ENCODE assay signal across 19 mouse cellular contexts in the genomic region with DNA sequence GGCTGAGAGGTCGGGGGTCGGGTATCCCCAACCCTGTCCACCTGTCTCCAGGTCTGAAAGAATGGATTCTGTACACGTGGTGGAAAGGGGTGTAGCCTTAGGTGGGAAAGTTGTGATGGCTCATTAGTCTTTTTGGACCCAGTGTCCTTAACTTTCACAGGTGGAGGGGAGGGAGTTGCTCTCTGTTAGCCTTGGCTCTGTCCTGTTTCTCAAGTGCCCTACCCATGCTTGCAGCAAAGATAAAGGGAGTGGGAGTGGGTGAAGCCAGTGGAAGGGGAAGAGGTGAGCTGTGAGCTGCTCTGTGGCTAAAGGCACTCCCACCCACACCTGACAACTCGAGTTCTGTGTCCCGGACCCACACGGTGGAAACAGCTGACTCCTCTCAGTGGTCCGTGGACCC. TPM values are rescaled to one million over a fixed set of nuclear protein-coding genes. Genes with fewer than 3 reads are reported as not detected.
"Had no signal": no experiment of that assay in that cellular context is flagged by ENCODE, and none has a peak within 500 bp of the region (broad histone marks: within the 10 kb centered on the region; RNA-seq: fewer than 3 reads in every experiment).

No protein-coding gene starts in this region.

- H3K36me3 ChIP-seq: liver, embryonic 13.5 days; liver, embryonic 15.5 days; midbrain, embryonic 13.5 days; midbrain, embryonic 15.5 days; neural tube, embryonic 13.5 days had no signal

- H3K4me2 ChIP-seq: liver, embryonic 13.5 days; liver, embryonic 15.5 days; lung, embryonic 14.5 days; midbrain, embryonic 11.5 days; midbrain, embryonic 13.5 days had no signal

- DNase-seq: liver, embryonic 13.5 days; lung, embryonic 14.5 days; lung, postnatal 10 days; lung, postnatal 36 days; right cerebral cortex, postnatal 14 days; thymus, adult 2 months; thymus, postnatal 25 days; thymus, postnatal 4 days had no signal

- H3K27me3 ChIP-seq: midbrain, embryonic 15.5 days had no signal

- H3K27ac ChIP-seq: liver, embryonic 13.5 days; liver, embryonic 15.5 days; macrophage; midbrain, embryonic 13.5 days; midbrain, embryonic 15.5 days; neural tube, embryonic 13.5 days had no signal

- H3K4me3 ChIP-seq: liver, embryonic 13.5 days; liver, embryonic 15.5 days; megakaryocyte, embryonic 14.5 days; midbrain, embryonic 13.5 days; midbrain, embryonic 15.5 days; neural tube, embryonic 13.5 days had no signal

- ATAC-seq: liver, postnatal 0 days; midbrain, embryonic 15.5 days had no signal

- H3K9ac ChIP-seq: liver, embryonic 13.5 days; liver, embryonic 15.5 days; liver, postnatal 0 days; lung, embryonic 14.5 days; midbrain, embryonic 13.5 days; midbrain, embryonic 15.5 days; neural tube, embryonic 13.5 days had no signal

- H3K9me3 ChIP-seq: liver, embryonic 13.5 days; liver, embryonic 15.5 days; megakaryocyte, embryonic 14.5 days; midbrain, embryonic 13.5 days; midbrain, embryonic 15.5 days; neural tube, embryonic 13.5 days had no signal

RNA-seq across cellular contexts. Expression of a gene that starts 20.2 kb away (rescaled TPM):
- polyA plus RNA-seq: liver, adult 2 months; liver, embryonic 13.5 days; liver, embryonic 15.5 days; liver, postnatal 0 days; lung, embryonic 14.5 days; macrophage; midbrain, embryonic 11.5 days; midbrain, embryonic 13.5 days; midbrain, embryonic 15.5 days; midbrain, postnatal 0 days; neural tube, embryonic 11.5 days; neural tube, embryonic 13.5 days had no signal
